Mouse (Mus musculus): ENCODE data around the gene Prpf19.

GRCm38 (mm10) chr19:10897491-10897890, 2.5 kb downstream of the Prpf19 start:
- no peak for TF ChIP-seq CTCF (conservative IDR thresholded peaks at IDR 0.05; ENCODE audit: insufficient read depth, insufficient read length, low read depth, low read length)
- no peak for TF ChIP-seq POLR2A (IDR thresholded peaks at IDR 0.05; ENCODE audit: low read depth, low read length)
